Mouse (Mus musculus) neural tube, embryonic 10.5 days (tissue): ENCODE measurements around the gene 1700017N19Rik.

Experiments used
- DNase-seq: peaks from one replicate; pipeline ENCODE4 v3.0.0-alpha.2; 2017; ENCODE audit warnings: low spot score; ENCODE audit errors: extremely low spot score

The 1700017N19Rik gene

GRCm38 (mm10) chr10:100661970-100662590 lies 71.8 kb downstream of the 1700017N19Rik start:
- DNase-seq = no peak
